10 mouse cellular contexts compared by ENCODE assay signal in genomic region chr13:23317305-23317889, GRCm38 (mm10). TPM values are rescaled to one million over a fixed set of nuclear protein-coding genes. Genes with fewer than 3 reads are reported as not detected.
DNase-seq lines count a peak whose midpoint lies in the region; ATAC-seq and TF ChIP-seq lines count a peak whose summit lies in the region.
"Had no signal": no experiment of that assay in that cellular context is flagged by ENCODE, and none has a peak within 500 bp of the region (broad histone marks: within the 10 kb centered on the region; RNA-seq: fewer than 3 reads in every experiment).

No protein-coding gene starts in this region.

- no peaks in the 10 kb centered on the region for H3K9me3 ChIP-seq in forebrain, embryonic 11.5 days (ENCODE audit: control insufficient read depth, low read length)
- H3K9me3 ChIP-seq in forebrain, embryonic 15.5 days = no peaks in the 10 kb centered on the region
- H3K9me3 ChIP-seq in hindbrain, embryonic 14.5 days (ENCODE audit: control insufficient read depth, low read length) = no peaks in the 10 kb centered on the region
- no peaks in the 10 kb centered on the region for H3K9me3 ChIP-seq in stomach, embryonic 16.5 days (replicated peaks; ENCODE audit: control insufficient read depth, low read length)
- H3K9me3 ChIP-seq: limb, embryonic 12.5 days had no signal

- H3K27ac ChIP-seq in forebrain, embryonic 11.5 days (ENCODE audit: low read depth, low read length) = no peak overlapping the region
- no peak overlapping the region for H3K27ac ChIP-seq in forebrain, embryonic 15.5 days (replicated peaks)
- no peak overlapping the region for H3K27ac ChIP-seq in hindbrain, embryonic 14.5 days
- H3K27ac ChIP-seq in stomach, embryonic 16.5 days (ENCODE audit: low read length) = no peak overlapping the region
- H3K27ac ChIP-seq in left cerebral cortex, adult 2 months = no peak overlapping the region
- H3K27ac ChIP-seq: limb, embryonic 12.5 days had no signal

- ATAC-seq in forebrain, embryonic 11.5 days (replicated peaks; ENCODE audit: low FRiP score) = no peak
- ATAC-seq in forebrain, embryonic 15.5 days (replicated peaks) = no peak
- no peak for ATAC-seq in hindbrain, embryonic 14.5 days (ENCODE audit: low FRiP score)
- ATAC-seq in stomach, embryonic 16.5 days (ENCODE audit: insufficient read depth, low FRiP score) = no peak

- intact Hi-C loops in left cerebral cortex, adult 2 months (cut with DNase I) = no loop called here

- WGBS in forebrain, embryonic 11.5 days = 6% methylated on average over 18 of the region's 18 CpGs
- 9% methylated on average over 18 of the region's 18 CpGs for whole genome bisulfite sequencing in forebrain, embryonic 15.5 days
- 5% methylated on average over 18 of the region's 18 CpGs for WGBS in hindbrain, embryonic 14.5 days
- 10% methylated on average over 18 of the region's 18 CpGs for WGBS in stomach, embryonic 16.5 days

- H3K27me3 ChIP-seq in forebrain, embryonic 11.5 days (ENCODE audit: control insufficient read depth, insufficient read depth, low read length) = peaks cover 12% of the 10 kb centered on the region
- H3K27me3 ChIP-seq in forebrain, embryonic 15.5 days = peaks cover 25% of the 10 kb centered on the region; the same call in 1 of the 2 replicates
- peaks cover 40% of the 10 kb centered on the region for H3K27me3 ChIP-seq in hindbrain, embryonic 14.5 days (ENCODE audit: control insufficient read depth, insufficient read depth, low read length)
- peaks cover 24% of the 10 kb centered on the region for H3K27me3 ChIP-seq in stomach, embryonic 16.5 days (ENCODE audit: control insufficient read depth, insufficient read depth, low read length)

- H3K4me1 ChIP-seq in forebrain, embryonic 11.5 days (replicated peaks; ENCODE audit: control insufficient read depth, insufficient read depth, low read length) = no peaks in the 10 kb centered on the region
- peaks cover 14% of the 10 kb centered on the region for H3K4me1 ChIP-seq in forebrain, embryonic 15.5 days
- no peaks in the 10 kb centered on the region; the same call in 1 of the 2 replicates for H3K4me1 ChIP-seq in hindbrain, embryonic 14.5 days (replicated peaks; ENCODE audit: control insufficient read depth, insufficient read depth, low read length)
- peaks cover 10% of the 10 kb centered on the region; the same call in 1 of the 2 replicates for H3K4me1 ChIP-seq in stomach, embryonic 16.5 days (ENCODE audit: control insufficient read depth, insufficient read depth, low read length)

- H3K4me3 ChIP-seq in forebrain, embryonic 11.5 days (ENCODE audit: low read depth, low read length) = no peak overlapping the region
- H3K4me3 ChIP-seq in forebrain, embryonic 15.5 days = no peak overlapping the region
- no peak overlapping the region for H3K4me3 ChIP-seq in hindbrain, embryonic 14.5 days (replicated peaks; ENCODE audit: low read length)
- H3K4me3 ChIP-seq in stomach, embryonic 16.5 days (replicated peaks; ENCODE audit: low read length) = peak overlapping the region; percentile 20; the same call in 1 of the 2 replicates
- no peak overlapping the region for H3K4me3 ChIP-seq in left cerebral cortex, adult 2 months
- H3K4me3 ChIP-seq: limb, embryonic 12.5 days had no signal

- no peaks in the 10 kb centered on the region for H3K36me3 ChIP-seq in forebrain, embryonic 11.5 days (ENCODE audit: control insufficient read depth, insufficient read depth, low read length)
- no peaks in the 10 kb centered on the region for H3K36me3 ChIP-seq in forebrain, embryonic 15.5 days
- no peaks in the 10 kb centered on the region for H3K36me3 ChIP-seq in hindbrain, embryonic 14.5 days (replicated peaks; ENCODE audit: control insufficient read depth, insufficient read depth)
- no peaks in the 10 kb centered on the region for H3K36me3 ChIP-seq in stomach, embryonic 16.5 days (ENCODE audit: control insufficient read depth, insufficient read depth, low read length)
- H3K36me3 ChIP-seq: limb, embryonic 12.5 days had no signal

- DNase-seq in forebrain, embryonic 11.5 days (ENCODE audit: low spot score) = peak; percentile 67
- DNase-seq in retina, embryonic 14.5 days (ENCODE audit: low spot score) = peak; percentile 21
- no peak for DNase-seq in retina, postnatal 1 day
- peak; percentile 26 for DNase-seq in hindbrain, embryonic 14.5 days (ENCODE audit: low spot score)
- no peak for DNase-seq in left cerebral cortex, adult 2 months (ENCODE audit: extremely low spot score in 1 of 2, low spot score in 2 of 2)
- no peak for DNase-seq in heart, adult 18-20 months
- DNase-seq: kidney, adult 18-20 months had no signal

- no peak overlapping the region for H3K4me2 ChIP-seq in forebrain, embryonic 11.5 days (ENCODE audit: low read depth, low read length, severe bottlenecking)
- H3K4me2 ChIP-seq in forebrain, embryonic 15.5 days (replicated peaks) = no peak overlapping the region
- no peak overlapping the region for H3K4me2 ChIP-seq in hindbrain, embryonic 14.5 days (replicated peaks)
- H3K4me2 ChIP-seq in stomach, embryonic 16.5 days (ENCODE audit: low read depth, low read length) = no peak overlapping the region; the same call in 1 of the 2 replicates
- H3K4me2 ChIP-seq: limb, embryonic 12.5 days had no signal

- no peak for TF ChIP-seq CTCF in left cerebral cortex, adult 2 months (IDR thresholded peaks at IDR 0.05)

- no peak overlapping the region for H3K9ac ChIP-seq in forebrain, embryonic 11.5 days (ENCODE audit: low read length)
- no peak overlapping the region for H3K9ac ChIP-seq in forebrain, embryonic 15.5 days (replicated peaks)
- no peak overlapping the region for H3K9ac ChIP-seq in hindbrain, embryonic 14.5 days
- no peak overlapping the region for H3K9ac ChIP-seq in stomach, embryonic 16.5 days (ENCODE audit: low read length)
- H3K9ac ChIP-seq: limb, embryonic 12.5 days had no signal

RNA-seq across cellular contexts. Expression of gene Zfp322a, which starts 51.6 kb away (rescaled TPM):
- polyA plus RNA-seq in forebrain, embryonic 11.5 days (2014; fragmentation: Nextera tagmentation; extraction: Ambion mirVana) = 61.9 and 72.7 TPM in 2 replicates
- polyA plus RNA-seq in forebrain, embryonic 15.5 days (2015; fragmentation: Nextera tagmentation; extraction: Ambion mirVana) = 58.3 and 60.9 TPM in 2 replicates
- 48.8 and 52.0 TPM in 2 replicates for polyA plus RNA-seq in hindbrain, embryonic 14.5 days (2014; fragmentation: Nextera tagmentation; extraction: Ambion mirVana)
- 36.9 and 38.3 TPM in 2 replicates for polyA plus RNA-seq in stomach, embryonic 16.5 days (2015; fragmentation: Nextera tagmentation; extraction: Ambion mirVana)
- total RNA-seq in left cerebral cortex, adult 2 months (2021) = 10 to 100 TPM; 29.8 to 33.3 TPM
- 10 to 100 TPM; 16.7 to 17.3 TPM for total RNA-seq in heart, adult 18-20 months (2021)

Comparison
In these comparisons a context has a peak if more than half of its experiments do, and no peak if none do; other contexts are left out.
1. DNase-seq: peak in forebrain, embryonic 11.5 days (single experiment), retina, embryonic 14.5 days (single experiment) and hindbrain, embryonic 14.5 days (single experiment); none in retina, postnatal 1 day (single experiment), left cerebral cortex, adult 2 months (0 of 2) and heart, adult 18-20 months (0 of 2).